Mouse (Mus musculus): Measurements from ENCODE around the gene Ntn4.

DNA sequence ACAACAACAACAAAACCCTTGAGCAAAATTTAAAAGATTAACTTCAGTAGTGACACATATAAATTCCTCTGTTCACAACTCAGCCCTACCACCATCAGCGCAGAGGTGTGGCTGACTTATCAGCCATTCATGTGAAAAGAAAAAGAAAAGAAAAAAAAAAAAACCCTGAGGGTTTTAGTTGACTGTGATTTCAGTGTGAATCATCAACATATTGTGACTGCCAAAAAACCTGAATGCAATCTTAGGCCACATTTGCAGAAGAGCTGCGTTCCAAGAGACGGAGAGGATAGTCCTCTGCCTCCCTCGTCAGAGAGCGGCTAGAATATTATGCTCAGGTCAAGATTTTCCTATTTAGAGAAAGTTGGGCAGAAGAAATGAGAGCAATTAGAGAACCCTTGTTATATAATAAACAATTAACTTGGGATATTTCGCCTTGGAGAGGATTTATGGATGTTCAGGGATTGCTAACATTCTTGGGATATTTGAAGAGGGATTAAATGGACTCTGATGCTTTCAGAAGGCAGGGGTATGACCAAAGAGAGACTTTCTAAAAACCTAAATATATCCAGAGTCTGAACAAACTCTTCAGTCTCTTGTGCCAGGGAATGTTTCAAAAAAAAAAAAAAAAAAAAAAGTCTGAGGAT is 21.0 kb downstream of the Ntn4 start:
- TF ChIP-seq CTCF (IDR thresholded peaks at IDR 0.05; ENCODE audit: control insufficient read depth, insufficient read depth, insufficient read length) (no peak), USF1 (IDR thresholded peaks at IDR 0.05; ENCODE audit: low read depth) (no peak), FOSL1 (IDR thresholded peaks at IDR 0.05; ENCODE audit: insufficient read depth, low read length, poor library complexity, severe bottlenecking) (peak; percentile 59), MYOD1 (IDR thresholded peaks at IDR 0.05; ENCODE audit: control insufficient read depth, insufficient read length, low read depth) (no peak), MYOG (IDR thresholded peaks at IDR 0.05; ENCODE audit: control insufficient read depth, extremely low read depth, insufficient read length) (no peak), MAX (IDR thresholded peaks at IDR 0.05) (no peak)
